Mouse (Mus musculus): ENCODE data around the gene Gm20824. TPM values are rescaled to one million over a fixed set of nuclear protein-coding genes. Genes with fewer than 3 reads are reported as not detected.
"Not testable (repeated sequence)": the region's sequence is repeated elsewhere in the genome, so short reads cannot be mapped to it uniquely, and the experiment has no call there.

Gene Gm20824
- not detected in 2 replicates for total RNA-seq (2021)
- long read RNA-seq, result 0 reads

GRCm38 (mm10) chrY:8257607-8258006, at the start of gene Gm20824:
Gm20824 (plus strand) TSS chrY:8257907.
- not testable (repeated sequence) for DNase-seq

Other genes with a start within 250 kb of the Gm20824 start
- gene Gm20825, start 186.4 kb upstream of the Gm20824 start, total RNA-seq (2021), result not detected in 2 replicates